ENCODE assay signal across 8 mouse cellular contexts in genomic region chr17:31058745-31059085, GRCm38 (mm10). TPM values are rescaled to one million over a fixed set of nuclear protein-coding genes. Genes with fewer than 3 reads are reported as not detected.
DNase-seq lines count a peak whose midpoint lies in the region; ATAC-seq and TF ChIP-seq lines count a peak whose summit lies in the region.

No protein-coding gene starts in this region.

- H3K27me3 ChIP-seq in E14TG2a.4 (ENCODE audit: insufficient read depth, low read length) = peaks cover 29% of the 10 kb centered on the region
- H3K27me3 ChIP-seq in hindbrain, embryonic 16.5 days (replicated peaks; ENCODE audit: control insufficient read depth, insufficient read depth, low read length) = no peaks in the 10 kb centered on the region

- no peaks in the 10 kb centered on the region for H3K36me3 ChIP-seq in E14TG2a.4 (ENCODE audit: insufficient read depth, low read length)
- H3K36me3 ChIP-seq in hindbrain, embryonic 16.5 days (ENCODE audit: control insufficient read depth, insufficient read depth, low read length) = no peaks in the 10 kb centered on the region

- peak overlapping the region; percentile 90 for H3K4me3 ChIP-seq in E14TG2a.4 (replicated peaks; ENCODE audit: low read length)
- peak overlapping the region; percentile 89 for H3K4me3 ChIP-seq in hindbrain, embryonic 16.5 days (ENCODE audit: low read length)
- peak overlapping the region; percentile 95 for H3K4me3 ChIP-seq in left cerebral cortex, adult 2 months

- DNase-seq in forelimb bud, embryonic 11.5 days (ENCODE audit: low read depth, low spot score) = peak; percentile 58
- peak; percentile 72 to 81 for DNase-seq in left cerebral cortex, adult 2 months (ENCODE audit: extremely low spot score in 1 of 2, low spot score in 2 of 2)
- DNase-seq in lung, postnatal 4 days = peak; percentile 63 to 72
- peak; percentile 83 to 86 for DNase-seq in right cerebral cortex, postnatal 10 days (ENCODE audit: low spot score in 2 of 2)
- DNase-seq in yolk sac, embryonic 10.5 days (ENCODE audit: low spot score) = no peak

- H3K9ac ChIP-seq in hindbrain, embryonic 16.5 days (ENCODE audit: low read depth, low read length) = peak overlapping the region; percentile 83

- peaks cover 2% of the 10 kb centered on the region for H3K9me3 ChIP-seq in E14TG2a.4 (ENCODE audit: low read length)
- H3K9me3 ChIP-seq in hindbrain, embryonic 16.5 days (ENCODE audit: control insufficient read depth, low read length) = peaks cover under 1% of the 10 kb centered on the region; the same call in 1 of the 2 replicates

- ATAC-seq in cerebellum, adult (ENCODE audit: insufficient number of reproducible peaks, low FRiP score, low TSS enrichment) = peak; percentile 72
- ATAC-seq in hindbrain, embryonic 16.5 days = peak; percentile 34

- H3K27ac ChIP-seq in hindbrain, embryonic 16.5 days (ENCODE audit: low read depth, low read length) = peak overlapping the region; percentile 84
- peak overlapping the region; percentile 99 for H3K27ac ChIP-seq in left cerebral cortex, adult 2 months

- intact Hi-C loops in left cerebral cortex, adult 2 months (cut with DNase I) = loop anchor here (1.0 to 5.0 kb wide), 2 partner anchors 39 to 59 kb away; no protein-coding TSS in a partner anchor

- peaks cover 63% of the 10 kb centered on the region for H3K4me1 ChIP-seq in E14TG2a.4 (replicated peaks; ENCODE audit: low read depth, low read length)
- H3K4me1 ChIP-seq in hindbrain, embryonic 16.5 days (ENCODE audit: control insufficient read depth, insufficient read depth, low read depth, low read length) = peaks cover 20% of the 10 kb centered on the region

- peak overlapping the region; percentile 90 for H3K4me2 ChIP-seq in hindbrain, embryonic 16.5 days (ENCODE audit: low read length)

- no peak for TF ChIP-seq CTCF in E14TG2a.4 (conservative IDR thresholded peaks at IDR 0.05; ENCODE audit: low read length)
- TF ChIP-seq CTCF in left cerebral cortex, adult 2 months (IDR thresholded peaks at IDR 0.05) = no peak

- 2% methylated on average over 13 of the region's 13 CpGs for WGBS in hindbrain, embryonic 16.5 days

RNA-seq across cellular contexts. Expression of gene Abcg1, which starts 1.2 kb away (rescaled TPM):
- 20.2 and 20.9 TPM in 2 replicates for polyA plus RNA-seq in hindbrain, embryonic 16.5 days (2015; fragmentation: Nextera tagmentation; extraction: Ambion mirVana)
- 10 to 100 TPM; 76.5 to 77.6 TPM for total RNA-seq in left cerebral cortex, adult 2 months (2021)
